ENCODE assay signal across 24 mouse cellular contexts in genomic region chr6:72918510-72919033, GRCm38 (mm10). TPM values are rescaled to one million over a fixed set of nuclear protein-coding genes. Genes with fewer than 3 reads are reported as not detected.
DNase-seq lines count a peak whose midpoint lies in the region; ATAC-seq and TF ChIP-seq lines count a peak whose summit lies in the region.
"Had no signal": no experiment of that assay in that cellular context is flagged by ENCODE, and none has a peak within 500 bp of the region (broad histone marks: within the 10 kb centered on the region; RNA-seq: fewer than 3 reads in every experiment).

No protein-coding gene starts in this region.

- in situ Hi-C loops in CH12.LX (cut with MboI; ENCODE audit: low pct_ligation_motif_present, low pct_unique_long_range_greater_than_20kb, low sequenced_read_pairs): no loop called here

- no peak for ATAC-seq in liver, embryonic 11.5 days (replicated peaks; ENCODE audit: low FRiP score)
- ATAC-seq: forebrain, embryonic 14.5 days; forebrain, embryonic 16.5 days; Patski had no signal

- no peaks in the 10 kb centered on the region for H3K9me3 ChIP-seq in CH12.LX (replicated peaks; ENCODE audit: low read length)
- no peaks in the 10 kb centered on the region for H3K9me3 ChIP-seq in ES-Bruce4 (replicated peaks; ENCODE audit: control insufficient read depth, insufficient read depth, low read length, poor library complexity, severe bottlenecking)
- H3K9me3 ChIP-seq in liver, embryonic 11.5 days (ENCODE audit: control insufficient read depth, low read length): no peaks in the 10 kb centered on the region
- H3K9me3 ChIP-seq: embryonic facial prominence, embryonic 13.5 days; embryonic facial prominence, embryonic 15.5 days; forebrain, embryonic 10.5 days; forebrain, embryonic 12.5 days; G1E had no signal

- H3K36me3 ChIP-seq in CH12.LX (replicated peaks in 1 of 2; ENCODE audit: control insufficient read depth in 1 of 2, insufficient read depth in 1 of 2, low read length in 1 of 2) (no peaks in the 10 kb centered on the region), ES-Bruce4 (ENCODE audit: control insufficient read depth, insufficient read depth, low read length, poor library complexity, severe bottlenecking) (no peaks in the 10 kb centered on the region)
- H3K36me3 ChIP-seq in liver, embryonic 11.5 days (ENCODE audit: control insufficient read depth, insufficient read depth, low read length): no peaks in the 10 kb centered on the region
- H3K36me3 ChIP-seq: embryonic facial prominence, embryonic 13.5 days; embryonic facial prominence, embryonic 15.5 days; forebrain, embryonic 10.5 days; forebrain, embryonic 12.5 days; G1E had no signal

- no peak overlapping the region for H3K9ac ChIP-seq in CH12.LX (ENCODE audit: insufficient read depth, low read depth)
- no peak overlapping the region for H3K9ac ChIP-seq in ES-Bruce4 (ENCODE audit: low read depth, poor library complexity, severe bottlenecking)
- no peak overlapping the region for H3K9ac ChIP-seq in liver, embryonic 11.5 days (ENCODE audit: low read depth, low read length)
- H3K9ac ChIP-seq: embryonic facial prominence, embryonic 13.5 days; embryonic facial prominence, embryonic 15.5 days; forebrain, embryonic 12.5 days had no signal

- 57% methylated on average over 9 of the region's 9 CpGs for WGBS in liver, embryonic 11.5 days

- DNase-seq in CH12.LX (ENCODE audit: extremely low read depth): no peak
- DNase-seq in R1 (ENCODE audit: low read depth, low spot score): peak; percentile 52
- no peak for DNase-seq in lung, postnatal 14 days
- DNase-seq in heart, postnatal 14 days: no peak
- DNase-seq in liver, embryonic 11.5 days (ENCODE audit: low spot score): no peak
- DNase-seq: adrenal gland, adult 2 months; adrenal gland, postnatal 10 days; adrenal gland, postnatal 25 days; cerebellum, adult 11 months; cerebellum, adult 18-20 months; cerebellum, adult 8-10 months; cerebellum, postnatal 10 days; cerebellum, postnatal 25 days; embryo, embryonic 11 days had no signal

- H3K79me2 ChIP-seq in CH12.LX (replicated peaks; ENCODE audit: control insufficient read depth, extremely low read depth, insufficient read depth, poor library complexity, severe bottlenecking): no peaks in the 10 kb centered on the region

- TF ChIP-seq POLR2A in CH12.LX (IDR thresholded peaks at IDR 0.05; ENCODE audit: low read depth, low read length): no peak
- no peak for TF ChIP-seq POLR2A in ES-Bruce4 (IDR thresholded peaks at IDR 0.05; ENCODE audit: insufficient read depth, low read length)

- H3K4me3 ChIP-seq in CH12.LX (replicated peaks in 1 of 3; ENCODE audit: low read depth in 2 of 3, low read length in 2 of 3, poor library complexity in 1 of 3) (no peak overlapping the region), ES-Bruce4 (ENCODE audit: low read depth, low read length) (peak overlapping the region; percentile 4; the same call in 1 of the 2 replicates)
- H3K4me3 ChIP-seq in liver, embryonic 11.5 days (ENCODE audit: low read depth, low read length): no peak overlapping the region
- H3K4me3 ChIP-seq: embryonic facial prominence, embryonic 13.5 days; embryonic facial prominence, embryonic 15.5 days; erythroblast, embryonic 14.5 days; forebrain, embryonic 10.5 days; forebrain, embryonic 12.5 days had no signal

- H3K4me1 ChIP-seq in CH12.LX (ENCODE audit: control insufficient read depth in 1 of 2, insufficient read depth in 2 of 2): peaks cover 15 to 47% of the 10 kb centered on the region in 2 experiments
- H3K4me1 ChIP-seq in ES-Bruce4 (ENCODE audit: control insufficient read depth, insufficient read depth, low read length): peaks cover 10% of the 10 kb centered on the region
- no peaks in the 10 kb centered on the region for H3K4me1 ChIP-seq in liver, embryonic 11.5 days (replicated peaks; ENCODE audit: control insufficient read depth, insufficient read depth, low read length)
- H3K4me1 ChIP-seq: embryonic facial prominence, embryonic 13.5 days; embryonic facial prominence, embryonic 15.5 days; forebrain, embryonic 12.5 days had no signal

- no peak for TF ChIP-seq EP300 in CH12.LX (IDR thresholded peaks at IDR 0.05; ENCODE audit: low read length)
- 0 out of 2 replicates have a peak, but pooled peaks have one; percentile 38 for TF ChIP-seq EP300 in ES-Bruce4 (IDR thresholded peaks at IDR 0.05; ENCODE audit: insufficient read depth, low read depth, low read length)

- TF ChIP-seq CTCF in CH12.LX (conservative IDR thresholded peaks at IDR 0.05 in 1 of 2, IDR thresholded peaks at IDR 0.05 in 1 of 2; ENCODE audit: low read depth in 2 of 2, low read length in 2 of 2): no peak
- no peak for TF ChIP-seq CTCF in ES-Bruce4 (IDR thresholded peaks at IDR 0.05; ENCODE audit: low read depth, low read length)

- H3K27ac ChIP-seq in CH12.LX (ENCODE audit: insufficient read depth, low read depth) (no peak overlapping the region), ES-Bruce4 (ENCODE audit: insufficient read depth, low read length) (peak overlapping the region; percentile 38; the same call in 1 of the 2 replicates)
- no peak overlapping the region for H3K27ac ChIP-seq in liver, embryonic 11.5 days (ENCODE audit: low read depth, low read length)
- H3K27ac ChIP-seq: embryonic facial prominence, embryonic 13.5 days; embryonic facial prominence, embryonic 15.5 days; forebrain, embryonic 10.5 days; forebrain, embryonic 12.5 days had no signal

- intact Hi-C loops in heart, postnatal 14 days (cut with DNase I): no loop called here

- TF ChIP-seq RAD21 in CH12.LX (IDR thresholded peaks at IDR 0.05; ENCODE audit: low read depth, low read length): no peak

- dilution Hi-C loops in CH12.LX (cut with MboI; ENCODE audit: extremely low pct_ligation_motif_present, extremely low pct_unique_long_range_greater_than_20kb, low sequenced_read_pairs): no loop called here

- H3K4me2 ChIP-seq in CH12.LX (ENCODE audit: insufficient read depth, low read depth, poor library complexity, severe bottlenecking): no peak overlapping the region
- H3K4me2 ChIP-seq in liver, embryonic 11.5 days: no peak overlapping the region
- H3K4me2 ChIP-seq: embryonic facial prominence, embryonic 13.5 days; embryonic facial prominence, embryonic 15.5 days; forebrain, embryonic 12.5 days had no signal

- no peaks in the 10 kb centered on the region for H3K27me3 ChIP-seq in CH12.LX (replicated peaks)
- no peaks in the 10 kb centered on the region for H3K27me3 ChIP-seq in ES-Bruce4 (ENCODE audit: control insufficient read depth, insufficient read depth, low read length, poor library complexity, severe bottlenecking)
- no peaks in the 10 kb centered on the region for H3K27me3 ChIP-seq in liver, embryonic 11.5 days (replicated peaks; ENCODE audit: control insufficient read depth, insufficient read depth, low read length)
- H3K27me3 ChIP-seq: embryonic facial prominence, embryonic 13.5 days; embryonic facial prominence, embryonic 15.5 days; Patski had no signal

TF ChIP-seq in CH12.LX, 34 proteins besides CTCF, POLR2A, EP300 and RAD21:
- TF ChIP-seq KAT2A (IDR thresholded peaks at IDR 0.05; ENCODE audit: insufficient replicate concordance, low read length) (no peak), USF1 (IDR thresholded peaks at IDR 0.05; ENCODE audit: low read depth, low read length) (peak; percentile 85), BHLHE40 (IDR thresholded peaks at IDR 0.05; ENCODE audit: low read depth, low read length) (peak; percentile 70), MEF2A (IDR thresholded peaks at IDR 0.05; ENCODE audit: borderline replicate concordance, low read depth, low read length) (no peak), USF2 (conservative IDR thresholded peaks at IDR 0.05; ENCODE audit: low read depth, low read length) (peak; percentile 73), JUND (conservative IDR thresholded peaks at IDR 0.05; ENCODE audit: low read depth, low read length) (peak; percentile 48; the same call in 1 of the 2 replicates), MXI1 (IDR thresholded peaks at IDR 0.05; ENCODE audit: low read depth, low read length) (no peak), CHD2 (IDR thresholded peaks at IDR 0.05; ENCODE audit: low read length) (peak; percentile 61), IRF4 (IDR thresholded peaks at IDR 0.05; ENCODE audit: low read depth, low read length) (peak; percentile 91), JUN (IDR thresholded peaks at IDR 0.05; ENCODE audit: insufficient read depth, low read depth, low read length) (peak; percentile 21; the same call in 1 of the 2 replicates), CHD1 (IDR thresholded peaks at IDR 0.05; ENCODE audit: low read depth, low read length) (no peak), ELF1 (IDR thresholded peaks at IDR 0.05; ENCODE audit: low read depth, low read length) (no peak), SMC3 (IDR thresholded peaks at IDR 0.05; ENCODE audit: low read depth, low read length) (no peak)

RNA-seq across cellular contexts. Expression of gene Kcmf1, which starts 18.8 kb away (rescaled TPM):
- 82.5 and 108 TPM in 2 replicates for total RNA-seq in CH12.LX (2012; rRNA removed)
- 97.6 and 98.0 TPM in 2 replicates for total RNA-seq in CH12.LX (2014; rRNA removed)
- polyA plus RNA-seq in CH12.LX (2012; ENCODE audit: insufficient read length, low read depth): 161 and 207 TPM in 2 replicates
- 175 and 188 TPM in 2 replicates for polyA plus RNA-seq in ES-Bruce4 (2011; ENCODE audit: insufficient read depth, insufficient read length, low read depth, missing spikeins)
- 10 to 100 TPM; 84.8 to 85.3 TPM for total RNA-seq in heart, postnatal 14 days (2021)
- 40.6 and 46.8 TPM in 2 replicates for polyA plus RNA-seq in liver, embryonic 11.5 days (2014; fragmentation: Nextera tagmentation; extraction: Ambion mirVana)

RNA-seq across cellular contexts. Expression of gene Tmsb10, which starts 40.0 kb away (rescaled TPM):
- total RNA-seq in CH12.LX (2012; rRNA removed): 223 and 253 TPM in 2 replicates
- total RNA-seq in CH12.LX (2014; rRNA removed): 277 and 379 TPM in 2 replicates
- 479 and 722 TPM in 2 replicates for polyA plus RNA-seq in CH12.LX (2012; ENCODE audit: insufficient read length, low read depth)
- 1,250 and 1,380 TPM in 2 replicates for polyA plus RNA-seq in ES-Bruce4 (2011; ENCODE audit: insufficient read depth, insufficient read length, low read depth, missing spikeins)
- total RNA-seq in heart, postnatal 14 days (2021): 100 to 1,000 TPM; 220 to 281 TPM
- 984 and 1,116 TPM in 2 replicates for polyA plus RNA-seq in liver, embryonic 11.5 days (2014; fragmentation: Nextera tagmentation; extraction: Ambion mirVana)
